Mouse (Mus musculus) heart, postnatal 4 days (tissue): ENCODE data around the gene Rab37. TPM values are rescaled to one million over a fixed set of nuclear protein-coding genes. Genes with fewer than 3 reads are reported as not detected.
A peak's percentile ranks its signal among the peaks of the same experiment; 100 is the strongest.

ENCODE experiments used
- DNase-seq: peaks from one replicate; pipeline ENCODE4 v3.0.0; 2021
- total RNA-seq, 2 experiments: library from RNA; stranded (reverse); gene quantifications; 2 replicates each; pipeline ENCODE4 v1.2.3; 2021

The Rab37 gene
- total RNA-seq, 2 experiments from 2014 or later = 1.0 to 1.1 TPM

- no peak for DNase-seq
Measured at GRCm38 (mm10) chr11:115086213-115086612, 5.0 kb upstream of the Rab37 start.

DNA sequence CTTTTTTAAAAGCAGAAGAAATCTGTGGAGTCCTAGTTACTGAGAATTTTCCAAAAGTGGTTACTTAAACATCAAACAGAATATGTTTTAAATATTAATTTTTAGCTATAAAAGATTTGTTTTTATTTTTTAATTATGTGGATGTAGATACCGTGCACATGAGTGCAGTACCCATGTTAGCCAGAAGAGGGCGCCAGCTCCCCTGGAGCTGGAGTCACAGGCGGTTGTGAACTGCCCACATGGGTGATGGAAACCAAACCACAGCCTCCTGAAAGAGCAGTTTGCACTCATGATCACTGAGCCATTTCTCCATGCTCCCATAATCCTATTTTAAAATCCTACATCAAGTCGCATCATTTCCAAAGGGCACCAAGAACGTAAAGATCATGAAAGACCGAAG lies 1.4 kb upstream of the Rab37 start:
- no peak for DNase-seq

DNA sequence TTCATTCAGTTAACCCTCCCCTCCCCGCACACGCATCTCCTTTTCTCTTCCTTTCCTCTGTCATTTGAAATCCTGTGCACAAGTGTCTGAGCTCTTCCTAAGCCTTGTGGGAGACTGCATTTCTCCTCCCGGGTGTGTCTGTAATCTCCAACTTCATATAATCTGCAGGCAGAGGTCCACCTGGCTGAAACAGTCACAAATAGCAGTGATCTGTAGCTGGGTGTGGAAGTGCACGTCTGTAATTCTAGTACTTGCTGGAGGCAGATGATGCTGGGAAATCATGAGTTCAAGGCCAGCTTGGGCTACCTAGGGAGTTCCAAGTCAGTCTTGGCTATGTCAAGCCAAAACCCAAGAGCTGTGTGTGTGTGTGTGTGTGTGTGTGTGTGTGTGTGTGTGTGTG lies 909 bp downstream of the Rab37 start:
- no peak for DNase-seq

DNA sequence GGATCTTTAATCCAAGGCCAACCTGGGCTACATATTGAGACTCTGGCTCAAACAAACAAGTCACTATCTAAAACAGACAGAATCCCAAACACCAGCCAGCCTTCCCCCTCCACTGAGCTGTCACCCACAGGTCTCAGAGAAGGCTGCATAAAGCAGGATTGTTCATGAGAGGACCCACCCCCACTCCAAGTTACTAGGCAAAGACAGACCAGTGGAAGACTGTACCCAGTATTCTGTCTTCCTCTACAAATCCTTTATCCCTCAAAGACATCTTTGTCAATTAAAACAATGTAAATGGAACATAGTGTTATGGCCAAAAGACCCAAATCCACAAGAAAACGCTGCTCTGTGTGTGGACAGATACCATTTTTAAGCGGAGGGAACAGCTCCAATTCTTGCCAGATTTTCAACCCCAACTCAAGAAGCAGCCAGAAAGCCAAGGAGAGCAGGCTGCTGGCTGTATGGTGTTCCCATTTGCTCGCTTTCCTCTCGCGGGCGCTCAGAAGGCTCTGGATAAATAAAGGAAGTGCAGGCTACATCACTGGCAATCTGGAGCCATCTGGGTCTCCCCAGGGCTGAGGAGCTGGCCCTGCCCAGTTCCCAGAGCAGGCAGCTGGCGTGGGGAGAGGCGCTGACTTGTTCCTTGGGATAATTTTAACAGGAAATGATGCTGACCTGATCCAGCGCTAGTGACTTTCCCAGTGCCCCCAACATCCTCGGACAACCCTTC lies 7.1 kb downstream of the Rab37 start:
- DNase-seq = peak; percentile 23

DNA sequence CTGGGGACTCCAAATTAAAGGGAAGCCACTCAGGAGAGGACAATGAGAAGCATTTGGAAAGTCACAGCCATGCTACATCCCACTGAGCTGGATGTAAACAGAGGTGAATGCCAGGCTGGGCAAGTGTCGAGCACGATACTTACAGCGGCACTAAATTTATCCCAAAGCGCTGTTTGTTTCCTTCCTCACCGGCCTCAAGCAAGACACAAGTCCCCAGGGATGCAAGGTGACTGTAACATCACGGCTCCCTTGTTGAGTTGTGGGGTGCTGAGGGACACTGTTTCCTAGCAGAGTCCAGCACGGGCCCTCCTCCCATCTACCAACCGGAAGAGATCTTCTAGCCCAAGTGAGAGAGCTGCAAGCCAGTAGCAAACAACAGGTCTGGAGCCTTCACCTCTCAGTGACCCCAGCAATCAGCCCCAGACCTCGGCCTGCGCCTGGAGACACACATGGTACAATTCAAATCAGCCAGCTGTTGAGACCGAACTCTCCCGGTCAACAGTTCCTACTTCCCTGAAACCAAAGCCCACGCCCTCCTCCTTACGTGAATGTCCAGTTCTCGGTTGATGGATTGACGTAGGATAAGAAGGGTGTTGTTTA lies 8.1 kb downstream of the Rab37 start:
- DNase-seq = no peak

- no peak for DNase-seq
Measured at GRCm38 (mm10) chr11:115100032-115100621, 8.9 kb downstream of the Rab37 start.

DNA sequence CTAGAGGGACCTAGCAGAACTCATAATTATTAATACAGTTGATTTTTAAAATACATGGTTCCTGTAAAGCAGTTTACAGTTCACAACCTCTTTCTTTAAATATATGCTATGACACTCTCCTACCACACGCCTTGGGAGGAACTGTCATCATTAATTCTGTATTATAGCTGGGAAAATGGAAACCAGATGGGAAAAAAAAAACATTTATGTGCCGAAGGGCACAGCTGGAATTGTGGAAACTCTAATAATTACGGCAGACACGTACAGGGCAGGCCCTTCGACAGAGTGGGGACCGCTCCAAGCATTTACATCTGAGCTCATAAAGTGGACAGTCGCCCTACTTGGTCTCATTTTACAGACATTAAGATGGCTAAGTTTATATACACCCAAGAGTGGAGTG lies 9.5 kb downstream of the Rab37 start:
- DNase-seq = no peak

- DNase-seq = no peak
Measured at GRCm38 (mm10) chr11:115101615-115102051, 10.4 kb downstream of the Rab37 start.

DNA sequence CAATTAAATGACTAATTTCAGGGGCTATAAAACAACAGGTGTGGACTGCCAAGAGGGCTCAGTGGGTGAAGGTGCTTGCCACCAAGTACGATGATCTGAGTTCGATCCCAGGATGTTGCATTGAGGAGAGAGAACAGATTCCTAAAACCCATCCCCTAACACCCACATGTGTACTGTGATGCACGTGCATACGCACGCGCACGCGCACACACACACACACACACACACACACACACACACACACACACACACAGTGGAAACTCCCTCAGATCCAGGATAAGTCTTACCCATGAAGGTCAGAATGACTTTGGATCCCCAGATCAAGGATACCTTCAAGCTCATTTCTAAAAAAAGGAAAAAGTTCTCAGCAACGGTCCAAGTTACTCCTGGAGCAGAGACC lies 10.9 kb downstream of the Rab37 start:
- DNase-seq = no peak

DNA sequence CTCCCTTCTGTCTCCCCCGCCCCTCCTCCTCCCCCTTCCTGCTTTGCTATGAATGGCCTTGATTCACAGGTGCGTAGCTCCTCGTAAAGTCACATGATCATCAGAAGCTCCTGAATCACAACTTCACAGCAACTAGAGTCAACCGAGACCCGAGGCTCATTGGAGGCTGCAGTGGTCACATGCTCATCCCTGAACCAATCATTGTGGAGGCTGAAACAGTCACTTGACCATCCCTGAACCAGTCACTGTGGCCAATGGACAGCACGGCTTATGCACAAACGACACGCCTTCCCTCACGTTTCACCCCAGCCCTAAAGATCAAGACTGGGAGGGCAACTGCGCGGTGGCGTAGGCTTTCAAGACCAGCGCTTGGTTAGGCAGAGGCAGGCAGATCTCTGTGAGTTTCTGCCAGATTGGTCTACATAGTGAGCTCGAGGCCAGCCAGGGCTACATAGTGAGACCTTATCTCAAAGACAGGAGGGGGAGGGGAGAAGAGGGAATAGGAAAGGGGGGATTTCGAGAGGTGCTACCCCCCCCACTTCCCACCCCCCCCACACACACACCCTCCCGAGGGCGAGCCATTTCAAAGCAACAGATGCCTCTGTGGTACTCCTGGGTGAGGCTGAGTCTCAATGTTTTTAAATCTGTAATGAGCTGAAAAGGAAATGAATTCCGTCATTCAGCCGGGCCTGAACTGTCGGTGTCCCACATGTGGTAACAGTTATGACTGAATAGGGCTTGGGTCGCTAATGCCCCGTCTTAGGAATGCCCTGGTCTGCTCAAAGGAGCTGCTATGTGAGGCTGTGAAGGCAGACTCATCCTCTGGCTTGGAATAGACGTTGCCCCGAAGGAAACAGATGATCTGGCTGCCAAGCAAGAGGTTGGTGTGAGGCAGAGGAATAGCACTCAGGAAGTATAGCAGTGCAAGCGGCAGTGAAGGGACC lies 12.5 kb downstream of the Rab37 start:
- DNase-seq = no peak

DNA sequence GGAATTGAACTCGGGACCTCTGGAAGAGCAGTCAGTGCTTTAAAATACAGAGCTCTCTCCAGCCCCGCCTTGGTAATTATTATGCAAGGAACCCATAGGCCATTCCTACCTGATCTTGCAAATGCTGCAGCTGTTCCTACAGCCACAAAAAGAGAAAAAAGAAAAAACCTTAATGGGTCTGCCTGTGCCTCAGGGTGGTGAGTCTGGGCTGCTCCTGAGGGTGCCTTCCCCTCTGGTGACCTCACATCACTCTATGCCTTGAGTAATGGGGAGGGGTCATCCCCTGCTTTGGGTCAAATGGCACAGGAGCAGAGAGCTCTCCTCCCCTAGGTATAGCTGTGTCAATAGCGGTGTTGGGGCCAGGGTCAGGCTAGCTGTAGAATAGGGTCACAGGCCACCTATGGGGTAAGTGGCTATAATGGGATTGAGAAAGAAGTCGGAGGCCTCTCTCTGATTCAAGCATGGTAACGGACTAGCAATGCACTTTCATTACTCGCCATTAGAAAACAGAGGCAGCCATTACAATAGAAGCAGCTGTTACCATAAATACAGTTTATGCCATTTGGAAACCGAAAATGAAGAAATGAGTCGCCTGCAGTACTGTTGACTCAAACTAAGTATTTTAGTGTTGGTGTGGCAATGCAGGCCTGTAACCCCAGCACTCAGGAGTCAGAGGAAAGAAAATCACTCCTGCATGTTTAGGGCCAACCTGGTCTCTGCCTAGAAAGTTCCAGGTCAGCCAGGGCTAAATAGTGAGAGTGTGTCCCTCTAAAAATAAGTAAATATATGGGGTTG lies 13.7 kb downstream of the Rab37 start:
- DNase-seq = no peak

DNA sequence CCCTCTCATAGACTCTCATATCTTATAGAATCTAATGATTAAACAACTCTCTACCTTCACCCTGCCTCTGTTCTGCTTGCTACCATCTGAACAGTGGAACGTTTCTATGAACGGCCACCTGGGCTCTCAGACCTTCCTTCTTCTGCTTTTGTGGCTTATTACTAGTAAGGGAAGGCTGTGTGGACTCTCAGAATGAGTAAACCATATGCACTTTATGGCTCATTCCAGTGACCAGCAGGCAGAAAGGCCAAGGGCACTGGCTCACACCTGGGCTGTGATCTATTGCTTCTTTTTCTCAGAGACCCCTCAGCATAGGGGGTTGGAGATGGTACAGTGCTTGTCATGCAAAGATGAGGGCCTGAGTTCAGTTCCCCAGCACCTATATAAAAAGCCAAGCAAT lies 15.4 kb downstream of the Rab37 start:
- DNase-seq = no peak

DNA sequence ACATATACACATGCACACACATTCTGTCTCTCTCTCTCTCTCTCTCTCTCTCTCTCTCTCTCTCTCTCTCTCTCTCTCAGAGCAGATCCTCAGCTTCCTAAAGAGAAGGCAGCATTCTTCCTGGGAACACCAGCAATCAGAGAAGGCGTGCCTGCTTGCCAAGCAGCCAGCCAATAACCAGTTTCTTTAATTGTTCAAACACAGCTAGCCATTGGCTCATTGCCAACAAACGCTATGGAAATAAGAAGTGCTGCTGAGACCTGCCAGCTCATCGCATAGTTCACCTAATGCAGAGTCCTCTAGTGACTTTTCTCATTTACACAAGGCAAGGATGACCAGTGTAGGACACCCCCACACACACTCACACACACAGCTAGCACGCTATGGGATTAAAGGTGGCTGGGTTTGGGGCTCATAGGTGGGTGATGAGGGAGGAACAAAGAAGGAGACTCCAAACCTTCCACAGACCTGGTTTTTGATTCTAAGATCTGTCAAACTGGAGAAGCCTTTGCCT lies 16.2 kb downstream of the Rab37 start:
- DNase-seq = no peak

GRCm38 (mm10) chr11:115108176-115108575 lies 16.9 kb downstream of the Rab37 start:
- DNase-seq = no peak

- no peak for DNase-seq
Measured at GRCm38 (mm10) chr11:115110271-115110670, 19.0 kb downstream of the Rab37 start.

DNA sequence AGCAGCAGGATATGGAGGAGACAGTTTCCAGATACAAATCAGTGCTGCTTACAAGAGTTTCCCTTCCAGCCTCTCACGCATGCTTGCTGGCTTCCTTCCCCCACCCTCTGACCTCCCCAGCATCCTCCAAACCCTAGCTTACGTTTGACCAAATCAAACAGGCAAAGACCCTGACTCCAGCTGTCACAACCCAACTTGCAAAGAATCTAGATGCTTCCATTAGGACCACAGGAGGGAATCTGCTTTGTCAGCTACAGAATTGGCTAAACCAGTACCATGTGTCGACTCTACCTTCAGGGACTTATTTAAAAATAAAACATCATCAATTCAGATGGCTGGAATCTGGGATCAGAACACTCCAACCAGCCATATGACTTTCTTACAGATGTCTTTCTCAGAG lies 21.0 kb downstream of the Rab37 start:
- no peak for DNase-seq

DNA sequence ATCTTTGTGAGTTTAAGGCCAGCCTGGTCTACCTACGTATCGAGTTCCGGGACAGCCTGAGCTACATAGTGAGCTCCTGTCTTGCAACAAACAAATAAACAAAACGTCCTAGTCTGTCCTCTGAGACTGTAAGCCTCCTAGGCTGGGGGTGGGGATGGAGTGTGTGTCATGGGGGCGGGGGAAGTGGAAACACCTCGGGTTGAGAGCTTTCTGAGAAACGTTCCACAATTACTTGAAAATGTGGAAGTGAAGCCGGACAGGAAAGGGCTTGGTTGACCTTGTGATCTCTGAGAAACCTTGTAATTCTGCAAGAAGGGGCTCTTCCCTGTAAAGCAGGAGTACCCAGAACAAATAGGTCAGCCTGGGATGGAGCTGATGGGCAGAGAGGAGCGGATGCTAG lies 28.2 kb downstream of the Rab37 start:
- DNase-seq = no peak

DNA sequence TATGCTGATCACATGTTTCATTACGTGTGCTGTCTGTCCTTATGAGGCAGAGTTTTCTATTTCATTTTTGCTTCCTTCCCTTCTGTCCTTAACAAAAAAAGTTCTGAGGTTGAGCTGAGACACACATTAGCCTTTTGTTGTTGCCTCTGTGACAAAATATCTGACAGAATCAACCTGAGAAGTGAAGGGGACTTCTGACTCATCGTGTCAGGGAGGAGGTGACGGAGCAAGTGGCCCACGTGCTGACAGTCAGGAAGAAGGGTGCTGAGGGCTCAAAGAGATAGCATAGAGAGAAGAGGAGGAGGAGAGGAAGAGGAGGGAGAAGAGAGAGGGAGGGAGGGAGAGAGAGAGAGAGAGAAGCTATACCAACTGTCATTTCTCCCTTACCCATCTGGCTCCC lies 37.3 kb downstream of the Rab37 start:
- DNase-seq = no peak

DNA sequence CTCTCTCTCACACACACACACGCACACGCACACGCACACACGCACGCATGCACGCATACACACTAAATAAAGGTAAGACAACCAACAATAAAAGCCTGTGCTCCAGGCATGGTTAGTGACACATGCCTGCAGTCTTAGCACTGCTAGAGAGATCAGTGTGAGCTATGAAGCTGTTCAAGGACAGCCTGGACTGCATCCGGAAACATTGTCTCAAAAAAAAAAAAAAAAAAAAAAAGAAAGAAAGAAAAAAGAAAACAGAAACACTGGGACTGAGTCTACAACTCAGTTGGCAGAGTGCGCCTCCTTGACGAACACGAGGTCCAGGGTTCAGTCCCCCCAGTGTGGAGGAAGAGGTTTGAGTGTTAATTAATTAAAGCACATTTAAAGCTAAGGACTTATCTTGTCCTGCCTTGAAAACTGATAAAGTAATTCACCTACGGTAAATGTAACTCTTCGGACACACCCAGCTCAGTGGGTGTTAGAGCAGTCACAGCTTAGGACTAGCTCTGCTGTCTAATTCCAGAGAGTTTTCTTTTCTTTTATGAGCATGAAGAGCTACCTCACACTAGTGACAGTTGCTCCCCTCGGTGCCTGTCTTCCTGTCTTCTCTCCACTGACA lies 38.4 kb downstream of the Rab37 start:
- DNase-seq = no peak

- DNase-seq = no peak
Measured at GRCm38 (mm10) chr11:115131768-115132381, 40.6 kb downstream of the Rab37 start.

GRCm38 (mm10) chr11:115133800-115134199 lies 42.6 kb downstream of the Rab37 start, which contains the start of gene Cd300lf:
Cd300lf (minus strand) TSS chr11:115133992.
- no peak for DNase-seq
